Mouse (Mus musculus): Measurements from ENCODE around the gene Gm17651. TPM values are rescaled to one million over a fixed set of nuclear protein-coding genes. Genes with fewer than 3 reads are reported as not detected.

Gene Gm17651
- not detected in 2 replicates for polyA plus RNA-seq (2015; fragmentation: Nextera tagmentation; extraction: Ambion mirVana)

GRCm38 (mm10) chr3:97674644-97675110, at the start of gene Gm17651:
Gene Gm17651, minus strand, starts transcription at chr3:97674694.
- Histone ChIP-seq H3K27ac (ENCODE audit: low read depth) (no peak within 1 kb of the TSS), H3K4me1 (ENCODE audit: insufficient read depth) (no peaks in the 10 kb centered on the region), H3K36me3 (replicated peaks; ENCODE audit: insufficient read depth, low read length) (no peaks in the 10 kb centered on the region; the same call in 1 of the 2 replicates), H3K9ac (replicated peaks) (no peak within 1 kb of the TSS), H3K27me3 (ENCODE audit: insufficient read depth, low read length) (no peaks in the 10 kb centered on the region), H3K9me3 (ENCODE audit: low read length) (no peaks in the 10 kb centered on the region), H3K4me3 (ENCODE audit: low read depth, low read length) (no peak within 1 kb of the TSS), H3K4me2 (ENCODE audit: low read depth, low read length) (no peak within 1 kb of the TSS)
- DNase-seq (no peak), ATAC-seq (no peak)
- WGBS (ENCODE audit: insufficient replicate concordance): 69% methylated on average over 7 of the region's 7 CpGs
- TF ChIP-seq EP300 (IDR thresholded peaks at IDR 0.05; ENCODE audit: low read depth): no peak
- no peak for TF ChIP-seq CTCF (IDR thresholded peaks at IDR 0.05; ENCODE audit: low read depth)

GRCm38 (mm10) chr3:97719116-97719515, 44.6 kb upstream of the Gm17651 start:
- ATAC-seq (no peak), DNase-seq (no peak)
- no peak for TF ChIP-seq EP300 (IDR thresholded peaks at IDR 0.05; ENCODE audit: low read depth)
- no peak for TF ChIP-seq CTCF (IDR thresholded peaks at IDR 0.05; ENCODE audit: low read depth)
- H3K4me3 ChIP-seq (ENCODE audit: low read depth, low read length): no peak overlapping the region
- 0 out of 2 replicates have a peak, but pooled peaks cover 2% of the 10 kb centered on the region for H3K36me3 ChIP-seq (replicated peaks; ENCODE audit: insufficient read depth, low read length)
- 70% methylated on average over 9 of the region's 9 CpGs for WGBS (ENCODE audit: insufficient replicate concordance)
- H3K4me2 ChIP-seq (ENCODE audit: low read depth, low read length): no peak overlapping the region
- H3K27me3 ChIP-seq (ENCODE audit: insufficient read depth, low read length): no peaks in the 10 kb centered on the region
- no peak overlapping the region for H3K27ac ChIP-seq (ENCODE audit: low read depth)
- no peaks in the 10 kb centered on the region for H3K4me1 ChIP-seq (ENCODE audit: insufficient read depth)
- no peak overlapping the region for H3K9ac ChIP-seq (replicated peaks)
- H3K9me3 ChIP-seq (ENCODE audit: low read length): peaks cover 6% of the 10 kb centered on the region

GRCm38 (mm10) chr3:97715922-97716321, 41.4 kb upstream of the Gm17651 start:
- Histone ChIP-seq H3K4me2 (ENCODE audit: low read depth, low read length) (no peak overlapping the region), H3K9ac (replicated peaks) (no peak overlapping the region), H3K4me3 (ENCODE audit: low read depth, low read length) (no peak overlapping the region), H3K27ac (ENCODE audit: low read depth) (no peak overlapping the region), H3K4me1 (ENCODE audit: insufficient read depth) (no peaks in the 10 kb centered on the region), H3K9me3 (ENCODE audit: low read length) (no peaks in the 10 kb centered on the region), H3K36me3 (replicated peaks; ENCODE audit: insufficient read depth, low read length) (no peaks in the 10 kb centered on the region), H3K27me3 (ENCODE audit: insufficient read depth, low read length) (no peaks in the 10 kb centered on the region)
- ATAC-seq: no peak
- no peak for DNase-seq
- WGBS (ENCODE audit: insufficient replicate concordance): 80% methylated on average over 1 of the region's 1 CpGs
- TF ChIP-seq EP300 (IDR thresholded peaks at IDR 0.05; ENCODE audit: low read depth): no peak
- no peak for TF ChIP-seq CTCF (IDR thresholded peaks at IDR 0.05; ENCODE audit: low read depth)

GRCm38 (mm10) chr3:97710881-97711280, 36.4 kb upstream of the Gm17651 start:
- Histone ChIP-seq H3K27ac (ENCODE audit: low read depth) (no peak overlapping the region), H3K9ac (replicated peaks) (no peak overlapping the region), H3K27me3 (ENCODE audit: insufficient read depth, low read length) (no peaks in the 10 kb centered on the region), H3K4me1 (ENCODE audit: insufficient read depth) (no peaks in the 10 kb centered on the region), H3K4me3 (ENCODE audit: low read depth, low read length) (no peak overlapping the region), H3K4me2 (ENCODE audit: low read depth, low read length) (no peak overlapping the region), H3K36me3 (replicated peaks; ENCODE audit: insufficient read depth, low read length) (no peaks in the 10 kb centered on the region), H3K9me3 (ENCODE audit: low read length) (no peaks in the 10 kb centered on the region)
- DNase-seq (no peak), ATAC-seq (no peak)
- WGBS (ENCODE audit: insufficient replicate concordance): 50% methylated on average over 5 of the region's 5 CpGs
- TF ChIP-seq CTCF (IDR thresholded peaks at IDR 0.05; ENCODE audit: low read depth) (no peak), EP300 (IDR thresholded peaks at IDR 0.05; ENCODE audit: low read depth) (no peak)

- Histone ChIP-seq H3K9me3 (ENCODE audit: low read length) (no peaks in the 10 kb centered on the region), H3K4me2 (ENCODE audit: low read depth, low read length) (no peak overlapping the region), H3K27me3 (ENCODE audit: insufficient read depth, low read length) (no peaks in the 10 kb centered on the region), H3K36me3 (replicated peaks; ENCODE audit: insufficient read depth, low read length) (no peaks in the 10 kb centered on the region), H3K27ac (ENCODE audit: low read depth) (no peak overlapping the region), H3K4me1 (ENCODE audit: insufficient read depth) (no peaks in the 10 kb centered on the region), H3K4me3 (ENCODE audit: low read depth, low read length) (no peak overlapping the region), H3K9ac (replicated peaks) (no peak overlapping the region)
- DNase-seq: no peak
- WGBS (ENCODE audit: insufficient replicate concordance): 79% methylated on average over 11 of the region's 11 CpGs
- TF ChIP-seq CTCF (IDR thresholded peaks at IDR 0.05; ENCODE audit: low read depth): no peak
- TF ChIP-seq EP300 (IDR thresholded peaks at IDR 0.05; ENCODE audit: low read depth): no peak
- no peak for ATAC-seq
Observed at GRCm38 (mm10) chr3:97710134-97710533, 35.6 kb upstream of the Gm17651 start.

- no peaks in the 10 kb centered on the region for H3K4me1 ChIP-seq (ENCODE audit: insufficient read depth)
- TF ChIP-seq CTCF (IDR thresholded peaks at IDR 0.05; ENCODE audit: low read depth): no peak
- no peak for TF ChIP-seq EP300 (IDR thresholded peaks at IDR 0.05; ENCODE audit: low read depth)
- H3K9me3 ChIP-seq (ENCODE audit: low read length): no peaks in the 10 kb centered on the region
- H3K4me3 ChIP-seq (ENCODE audit: low read depth, low read length): no peak overlapping the region
- H3K36me3 ChIP-seq (replicated peaks; ENCODE audit: insufficient read depth, low read length): 0 out of 2 replicates have a peak, but pooled peaks cover under 1% of the 10 kb centered on the region
- no peak for DNase-seq
- 83% methylated on average over 4 of the region's 4 CpGs for WGBS (ENCODE audit: insufficient replicate concordance)
- ATAC-seq: no peak
- H3K27me3 ChIP-seq (ENCODE audit: insufficient read depth, low read length): no peaks in the 10 kb centered on the region
- no peak overlapping the region for H3K27ac ChIP-seq (ENCODE audit: low read depth)
- no peak overlapping the region for H3K4me2 ChIP-seq (ENCODE audit: low read depth, low read length)
- H3K9ac ChIP-seq (replicated peaks): no peak overlapping the region
Observed at GRCm38 (mm10) chr3:97706561-97706960, 32.1 kb upstream of the Gm17651 start.
